Mouse (Mus musculus) MEL (cell line): ENCODE results near the gene Olfr247. TPM values are rescaled to one million over a fixed set of nuclear protein-coding genes. Genes with fewer than 3 reads are reported as not detected.

Source experiments
- polyA plus RNA-seq, 2 experiments: library from polyadenylated mRNA; stranded (reverse) in 1 of 2; unstranded in 1 of 2; fragments of >175 nt in 1 of 2; fragments of >200 nt in 1 of 2; gene quantifications; 2 replicates each; pipeline versions ENCODE4 v1.2.1 to v1.2.4; 2012; ENCODE audit warnings: low replicate concordance in 2 of 2, low read depth in 1 of 2; ENCODE audit not compliant: insufficient read length in 2 of 2, insufficient read depth in 1 of 2, missing spikeins in 1 of 2
- total RNA-seq: library from RNA; depleted of rRNA; stranded (reverse); fragments of 300-350 nt; gene quantifications from 2 replicates; pipeline ENCODE4 v1.2.3, GENCODE M21; 2012; rRNA removed

Gene Olfr247
- total and polyA plus RNA-seq, 3 experiments, result not detected

Other genes starting within 250 kb of the Olfr247 start
- not detected in 2 replicates for gene Olfr805, start 246.8 kb downstream of the Olfr247 start, total RNA-seq
- not detected for gene Olfr805, start 246.8 kb downstream of the Olfr247 start, polyA plus RNA-seq
- gene Olfr806, start 234.2 kb downstream of the Olfr247 start, total RNA-seq, result not detected in 2 replicates
- gene Olfr806, start 234.2 kb downstream of the Olfr247 start, polyA plus RNA-seq, result not detected
- not detected in 2 replicates for gene Olfr807, start 218.3 kb downstream of the Olfr247 start, total RNA-seq
- gene Olfr807, start 218.3 kb downstream of the Olfr247 start, polyA plus RNA-seq, result not detected
- gene Olfr808, start 210.7 kb downstream of the Olfr247 start, total RNA-seq, result not detected in 2 replicates
- gene Olfr808, start 210.7 kb downstream of the Olfr247 start, polyA plus RNA-seq, result not detected
- gene Olfr809, start 201.5 kb downstream of the Olfr247 start, total RNA-seq, result not detected in 2 replicates
- gene Olfr809, start 201.5 kb downstream of the Olfr247 start, polyA plus RNA-seq, result not detected
- gene Olfr810, start 181.2 kb downstream of the Olfr247 start, total RNA-seq, result not detected in 2 replicates
- gene Olfr810, start 181.2 kb downstream of the Olfr247 start, polyA plus RNA-seq, result not detected
- not detected in 2 replicates for gene Olfr811, start 171.7 kb downstream of the Olfr247 start, total RNA-seq
- not detected for gene Olfr811, start 171.7 kb downstream of the Olfr247 start, polyA plus RNA-seq
- gene Olfr812, start 130.0 kb downstream of the Olfr247 start, total RNA-seq, result not detected in 2 replicates
- gene Olfr812, start 130.0 kb downstream of the Olfr247 start, polyA plus RNA-seq, result not detected
- gene Olfr813, start 120.8 kb downstream of the Olfr247 start, total RNA-seq, result not detected in 2 replicates
- gene Olfr813, start 120.8 kb downstream of the Olfr247 start, polyA plus RNA-seq, result not detected
- not detected in 2 replicates for gene Olfr814, start 96.3 kb downstream of the Olfr247 start, total RNA-seq
- gene Olfr814, start 96.3 kb downstream of the Olfr247 start, polyA plus RNA-seq, result not detected
- not detected in 2 replicates for gene Olfr815, start 70.3 kb downstream of the Olfr247 start, total RNA-seq
- not detected for gene Olfr815, start 70.3 kb downstream of the Olfr247 start, polyA plus RNA-seq
- gene Olfr816, start 60.5 kb downstream of the Olfr247 start, total RNA-seq, result not detected in 2 replicates
- gene Olfr816, start 60.5 kb downstream of the Olfr247 start, polyA plus RNA-seq, result not detected
- not detected in 2 replicates for gene Olfr818, start 27.0 kb downstream of the Olfr247 start, total RNA-seq
- gene Olfr818, start 27.0 kb downstream of the Olfr247 start, polyA plus RNA-seq, result not detected
- gene Olfr819, start 8.9 kb downstream of the Olfr247 start, total RNA-seq, result not detected in 2 replicates
- not detected for gene Olfr819, start 8.9 kb downstream of the Olfr247 start, polyA plus RNA-seq
- gene Gm10310, start 8.9 kb upstream of the Olfr247 start, total RNA-seq, result not detected in 2 replicates
- gene Gm10310, start 8.9 kb upstream of the Olfr247 start, polyA plus RNA-seq, result not detected
- gene Olfr820, start 36.5 kb upstream of the Olfr247 start, total RNA-seq, result not detected in 2 replicates
- gene Olfr820, start 36.5 kb upstream of the Olfr247 start, polyA plus RNA-seq, result not detected
- not detected in 2 replicates for gene Olfr821, start 54.2 kb upstream of the Olfr247 start, total RNA-seq
- gene Olfr821, start 54.2 kb upstream of the Olfr247 start, polyA plus RNA-seq, result not detected
- gene Olfr822, start 95.1 kb upstream of the Olfr247 start, total RNA-seq, result not detected in 2 replicates
- gene Olfr822, start 95.1 kb upstream of the Olfr247 start, polyA plus RNA-seq, result not detected
- not detected in 2 replicates for gene Olfr823, start 139.2 kb upstream of the Olfr247 start, total RNA-seq
- not detected for gene Olfr823, start 139.2 kb upstream of the Olfr247 start, polyA plus RNA-seq
- not detected in 2 replicates for gene Olfr824, start 153.9 kb upstream of the Olfr247 start, total RNA-seq
- not detected for gene Olfr824, start 153.9 kb upstream of the Olfr247 start, polyA plus RNA-seq
- gene Olfr825, start 190.6 kb upstream of the Olfr247 start, total RNA-seq, result not detected in 2 replicates
- not detected for gene Olfr825, start 190.6 kb upstream of the Olfr247 start, polyA plus RNA-seq
- not detected in 2 replicates for gene Olfr826, start 208.0 kb upstream of the Olfr247 start, total RNA-seq
- gene Olfr826, start 208.0 kb upstream of the Olfr247 start, polyA plus RNA-seq, result not detected
- gene Olfr827, start 238.3 kb upstream of the Olfr247 start, total RNA-seq, result not detected in 2 replicates
- not detected for gene Olfr827, start 238.3 kb upstream of the Olfr247 start, polyA plus RNA-seq